Mouse (Mus musculus) midbrain, embryonic 10.5 days (tissue): ENCODE measurements at regions not wholly inside any gene's neighbourhood (a gene's known extent, or its start where the extent isn't known, plus 50 kb on each side); places are given as distances from the start of the nearest gene placed in this dataset.

Experiments used
- DNase-seq: peaks from one replicate; pipeline ENCODE4 v3.0.0-alpha.2; 2017; ENCODE audit warnings: low spot score
- H3K27ac ChIP-seq: fragments of 300-500 bp; sonication (generic); replicated peaks from 2 replicates; pipeline ENCODE4 v1.5.1; 2016; ENCODE audit warnings: mild to moderate bottlenecking
- H3K27me3 ChIP-seq: fragments of 300-500 bp; sonication (generic); 2 replicates; pipeline ENCODE4 v1.6.1; 2016; ENCODE audit warnings: low read depth, mild to moderate bottlenecking; ENCODE audit not compliant: poor library complexity, severe bottlenecking
- H3K36me3 ChIP-seq: fragments of 300-500 bp; sonication (generic); 2 replicates; pipeline ENCODE4 v1.6.1; 2016; ENCODE audit warnings: mild to moderate bottlenecking, moderate library complexity
- H3K4me1 ChIP-seq: fragments of 300-500 bp; sonication (generic); 2 replicates; pipeline ENCODE4 v1.6.1; 2016
- H3K4me3 ChIP-seq: fragments of 300-500 bp; sonication (generic); 2 replicates; pipeline ENCODE4 v1.5.1; 2016; ENCODE audit warnings: mild to moderate bottlenecking, moderate library complexity
- H3K9me3 ChIP-seq: fragments of 300-500 bp; sonication (generic); replicated peaks from 2 replicates; pipeline ENCODE4 v1.6.1; 2016; ENCODE audit warnings: mild to moderate bottlenecking
- WGBS: fragments of 180-500 bp; shearing (Covaris S2); methylation state at CpG from one replicate; pipeline ENCODE4 v1.1.7; 2016; 5-methylcytosine and 5-hydroxymethylcytosine counted together

DNA sequence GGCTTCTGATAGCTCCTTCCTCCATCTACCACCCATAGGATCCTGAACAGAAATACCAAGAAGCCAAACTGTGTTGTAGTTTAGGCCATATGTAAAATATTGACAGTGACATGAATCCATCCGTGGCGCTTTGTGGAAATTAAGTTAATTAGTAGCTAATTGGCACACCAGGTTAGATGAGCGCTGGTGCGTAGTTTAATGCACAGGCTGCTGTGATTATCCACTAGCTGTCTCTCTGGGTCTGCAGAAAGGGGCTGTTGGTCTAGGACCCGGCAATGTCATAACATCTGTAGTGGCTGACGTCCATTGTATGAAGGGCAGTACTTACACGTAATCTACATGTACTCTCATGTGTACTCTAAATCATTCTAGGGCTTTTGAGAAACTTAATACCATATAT lies 134.7 kb downstream of the Ifng start:
- 93% methylated on average over 7 of the region's 7 CpGs for WGBS
- Histone ChIP-seq H3K27ac (no peak overlapping the region), H3K36me3 (no peaks in the 10 kb centered on the region), H3K4me3 (no peak overlapping the region), H3K4me1 (no peaks in the 10 kb centered on the region), H3K9me3 (no peaks in the 10 kb centered on the region), H3K27me3 (no peaks in the 10 kb centered on the region)
- no peak for DNase-seq

DNA sequence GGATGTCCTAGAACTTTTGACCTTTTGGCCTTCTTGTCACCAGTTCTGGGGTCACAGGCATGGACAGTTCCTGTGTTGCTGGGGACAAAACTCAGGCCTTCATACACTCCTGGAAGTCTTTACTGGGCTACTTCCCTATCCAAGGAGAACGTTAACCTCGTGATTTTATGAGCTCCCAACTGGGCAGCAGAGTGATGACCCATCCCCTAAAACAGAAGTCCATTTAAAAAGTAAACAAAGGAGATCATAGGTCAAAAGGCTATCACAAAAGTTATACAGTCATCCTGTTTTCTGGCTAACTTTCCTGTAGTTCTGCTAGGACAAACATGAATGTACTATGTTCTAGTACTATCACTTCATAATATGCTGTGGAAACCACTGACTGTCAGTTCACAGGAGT lies 140.5 kb downstream of the Ifng start:
- no peaks in the 10 kb centered on the region for H3K4me1 ChIP-seq
- no peaks in the 10 kb centered on the region for H3K9me3 ChIP-seq
- H3K27ac ChIP-seq: no peak overlapping the region
- H3K36me3 ChIP-seq: no peaks in the 10 kb centered on the region
- no peak for DNase-seq
- WGBS: 86% methylated on average over 2 of the region's 2 CpGs
- H3K4me3 ChIP-seq: no peak overlapping the region
- no peaks in the 10 kb centered on the region for H3K27me3 ChIP-seq

- 93% methylated on average over 4 of the region's 4 CpGs for WGBS
- Histone ChIP-seq H3K4me1 (no peaks in the 10 kb centered on the region), H3K4me3 (no peak overlapping the region), H3K9me3 (no peaks in the 10 kb centered on the region), H3K36me3 (no peaks in the 10 kb centered on the region), H3K27ac (no peak overlapping the region), H3K27me3 (no peaks in the 10 kb centered on the region)
- no peak for DNase-seq
Observed at GRCm38 (mm10) chr10:118585821-118586220, 145.0 kb downstream of the Ifng start.

- WGBS: 87% methylated on average over 8 of the region's 8 CpGs
- no peak overlapping the region for H3K4me3 ChIP-seq
- H3K27me3 ChIP-seq: no peaks in the 10 kb centered on the region
- H3K36me3 ChIP-seq: no peaks in the 10 kb centered on the region
- H3K9me3 ChIP-seq: no peaks in the 10 kb centered on the region
- no peaks in the 10 kb centered on the region for H3K4me1 ChIP-seq
- no peak overlapping the region for H3K27ac ChIP-seq
- DNase-seq: no peak
Observed at GRCm38 (mm10) chr10:118588198-118588597, 147.4 kb downstream of the Ifng start.

DNA sequence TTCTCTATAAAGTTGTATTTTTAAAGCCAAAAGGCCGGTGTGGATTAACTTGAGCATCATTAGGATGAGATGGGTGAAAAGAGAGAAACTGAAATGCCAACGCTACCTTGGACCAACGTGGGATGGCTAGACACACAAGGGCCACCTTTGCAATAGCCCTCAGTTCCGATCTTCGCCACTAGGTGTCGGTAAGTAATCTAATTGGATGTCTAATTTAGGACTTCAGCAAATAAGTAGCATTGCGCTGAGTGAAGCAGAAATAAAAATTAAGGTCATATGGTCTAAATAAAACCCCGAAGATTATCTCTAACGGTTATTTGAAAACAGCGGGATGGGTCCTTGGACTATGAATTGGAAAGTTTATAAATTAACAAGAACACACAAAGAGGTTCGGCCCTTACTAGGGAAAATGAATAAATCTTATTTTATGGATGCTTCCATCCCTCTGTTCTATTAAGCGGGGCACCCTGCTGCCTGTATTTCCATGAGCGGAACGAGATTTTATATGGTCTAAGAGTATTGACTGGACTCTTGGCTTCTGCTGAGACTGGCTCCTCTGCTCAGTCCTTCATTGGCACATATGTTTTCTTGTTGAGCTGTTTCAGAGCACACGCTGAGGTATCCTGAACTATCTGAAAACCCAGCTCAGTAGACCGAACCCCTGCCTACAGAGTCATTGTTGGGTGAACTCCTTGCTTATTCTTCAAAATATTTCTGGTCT lies 152.0 kb downstream of the Ifng start:
- Histone ChIP-seq H3K9me3 (no peaks in the 10 kb centered on the region), H3K4me3 (no peak overlapping the region), H3K27ac (no peak overlapping the region), H3K4me1 (peaks cover 3% of the 10 kb centered on the region; the same call in 1 of the 2 replicates), H3K36me3 (no peaks in the 10 kb centered on the region), H3K27me3 (no peaks in the 10 kb centered on the region)
- 50% methylated on average over 16 of the region's 16 CpGs for WGBS
- DNase-seq: peak; percentile 62

GRCm38 (mm10) chr10:118596206-118596605 lies 155.4 kb downstream of the Ifng start:
- H3K9me3 ChIP-seq: no peaks in the 10 kb centered on the region
- no peak overlapping the region for H3K27ac ChIP-seq
- H3K36me3 ChIP-seq: no peaks in the 10 kb centered on the region
- 67% methylated on average over 8 of the region's 8 CpGs for WGBS
- DNase-seq: no peak
- no peak overlapping the region for H3K4me3 ChIP-seq
- no peaks in the 10 kb centered on the region for H3K27me3 ChIP-seq
- peaks cover 3% of the 10 kb centered on the region; the same call in 1 of the 2 replicates for H3K4me1 ChIP-seq

- no peak for DNase-seq
- Histone ChIP-seq H3K4me1 (peaks cover 3% of the 10 kb centered on the region; the same call in 1 of the 2 replicates), H3K4me3 (no peak overlapping the region), H3K9me3 (no peaks in the 10 kb centered on the region), H3K27me3 (no peaks in the 10 kb centered on the region), H3K36me3 (no peaks in the 10 kb centered on the region), H3K27ac (no peak overlapping the region)
- WGBS: 83% methylated on average over 4 of the region's 4 CpGs
Observed at GRCm38 (mm10) chr10:118598497-118598896, 157.7 kb downstream of the Ifng start.

DNA sequence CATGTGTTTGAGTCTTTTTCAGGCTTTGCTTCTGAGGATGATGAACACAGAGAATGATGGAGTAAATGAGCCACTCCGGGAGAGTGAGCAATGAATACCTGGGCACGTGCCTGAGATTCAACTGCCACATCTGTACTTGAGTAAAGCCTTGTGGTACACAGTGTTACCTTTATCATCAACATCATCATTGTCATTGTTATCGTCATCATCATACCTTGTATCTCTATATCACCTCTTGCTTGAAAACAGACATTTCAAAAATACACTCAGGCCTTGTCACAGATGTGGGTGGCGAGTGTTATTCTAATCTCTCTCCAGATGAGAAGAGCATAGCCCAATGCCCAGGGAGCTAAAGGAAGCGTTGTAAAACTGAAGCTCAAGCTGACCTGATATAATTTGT lies 158.4 kb downstream of the Ifng start:
- no peak overlapping the region for H3K27ac ChIP-seq
- H3K9me3 ChIP-seq: no peaks in the 10 kb centered on the region
- no peaks in the 10 kb centered on the region for H3K36me3 ChIP-seq
- WGBS: 94% methylated on average over 5 of the region's 5 CpGs
- no peaks in the 10 kb centered on the region for H3K27me3 ChIP-seq
- H3K4me1 ChIP-seq: peaks cover 3% of the 10 kb centered on the region; the same call in 1 of the 2 replicates
- DNase-seq: no peak
- no peak overlapping the region for H3K4me3 ChIP-seq

DNA sequence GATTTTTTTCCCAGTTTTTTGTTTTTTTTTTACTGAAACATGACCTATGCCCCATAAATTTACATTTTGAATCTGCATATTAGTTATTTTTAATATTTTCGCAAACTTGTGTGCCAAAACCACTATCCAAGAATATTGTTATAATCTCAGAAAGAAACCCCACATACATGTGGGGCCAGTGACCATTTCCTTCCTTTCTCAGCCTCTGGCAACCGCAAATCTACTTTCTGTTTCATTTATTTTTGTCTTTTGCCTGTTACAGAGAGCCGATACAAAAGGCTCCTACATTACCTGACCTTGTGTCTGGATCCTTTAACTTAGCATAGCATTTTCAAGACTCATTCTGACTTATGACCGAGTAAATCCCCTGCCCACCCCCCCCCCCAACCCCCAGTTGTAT lies 158.8 kb downstream of the Ifng start:
- H3K9me3 ChIP-seq: no peaks in the 10 kb centered on the region
- H3K4me1 ChIP-seq: peaks cover 3% of the 10 kb centered on the region; the same call in 1 of the 2 replicates
- DNase-seq: no peak
- H3K27me3 ChIP-seq: no peaks in the 10 kb centered on the region
- H3K4me3 ChIP-seq: no peak overlapping the region
- H3K27ac ChIP-seq: no peak overlapping the region
- H3K36me3 ChIP-seq: no peaks in the 10 kb centered on the region
- WGBS: 88% methylated on average over 4 of the region's 4 CpGs

DNA sequence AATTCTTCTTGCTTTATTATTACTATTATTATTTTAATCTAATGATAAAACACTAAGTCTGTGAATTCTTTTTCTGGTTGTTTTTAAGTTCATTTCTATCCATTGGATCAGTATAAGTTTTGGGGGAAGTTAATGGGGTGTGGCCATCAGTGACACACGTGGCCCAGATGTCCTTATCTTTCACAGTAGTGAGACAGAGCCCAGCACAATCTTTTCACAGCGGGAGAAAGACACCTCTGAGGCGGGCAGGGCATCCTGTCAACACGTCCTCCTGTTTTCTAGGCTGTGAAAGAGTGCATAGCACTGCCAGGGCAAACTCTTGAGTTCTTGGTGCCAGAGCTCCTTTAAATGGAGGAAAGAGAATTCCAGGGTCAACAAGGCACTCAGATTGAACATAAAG lies 162.1 kb downstream of the Ifng start:
- WGBS: 82% methylated on average over 4 of the region's 4 CpGs
- Histone ChIP-seq H3K4me1 (no peaks in the 10 kb centered on the region), H3K4me3 (no peak overlapping the region), H3K36me3 (no peaks in the 10 kb centered on the region), H3K27me3 (no peaks in the 10 kb centered on the region), H3K9me3 (0 out of 2 replicates have a peak, but pooled peaks cover 4% of the 10 kb centered on the region), H3K27ac (no peak overlapping the region)
- no peak for DNase-seq

GRCm38 (mm10) chr10:118603857-118604414 lies 163.1 kb downstream of the Ifng start:
- no peak for DNase-seq
- no peak overlapping the region for H3K27ac ChIP-seq
- H3K4me1 ChIP-seq: no peaks in the 10 kb centered on the region
- H3K4me3 ChIP-seq: no peak overlapping the region
- WGBS: 93% methylated on average over 13 of the region's 13 CpGs
- no peaks in the 10 kb centered on the region for H3K27me3 ChIP-seq
- no peaks in the 10 kb centered on the region for H3K36me3 ChIP-seq
- H3K9me3 ChIP-seq: 0 out of 2 replicates have a peak, but pooled peaks cover 4% of the 10 kb centered on the region

GRCm38 (mm10) chr10:118605156-118605821 lies 164.4 kb downstream of the Ifng start:
- H3K9me3 ChIP-seq: 0 out of 2 replicates have a peak, but pooled peaks cover 4% of the 10 kb centered on the region
- no peak overlapping the region for H3K27ac ChIP-seq
- 92% methylated on average over 10 of the region's 10 CpGs for WGBS
- H3K27me3 ChIP-seq: no peaks in the 10 kb centered on the region
- no peaks in the 10 kb centered on the region for H3K36me3 ChIP-seq
- no peak for DNase-seq
- no peak overlapping the region for H3K4me3 ChIP-seq
- no peaks in the 10 kb centered on the region for H3K4me1 ChIP-seq

DNA sequence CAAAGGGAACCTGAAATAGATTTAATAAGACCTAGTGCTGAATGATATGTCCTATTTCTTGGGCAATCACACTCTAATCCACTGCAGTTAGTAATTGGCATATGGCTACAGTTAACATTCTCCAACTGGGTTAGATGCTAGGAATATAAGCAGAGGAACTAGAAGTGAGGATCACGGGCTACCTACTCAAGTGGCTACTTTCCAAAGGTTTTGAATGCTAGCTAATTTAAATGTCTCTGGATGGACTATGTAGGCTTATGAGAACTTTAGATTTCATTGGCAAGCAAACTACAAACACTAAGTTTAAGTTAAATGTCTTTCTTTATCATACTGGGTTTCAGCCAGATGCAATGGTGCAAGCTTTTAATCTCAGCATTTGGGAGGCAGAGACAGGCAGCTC lies 166.6 kb downstream of the Ifng start:
- no peaks in the 10 kb centered on the region for H3K27me3 ChIP-seq
- DNase-seq: no peak
- WGBS: 96% methylated on average over 1 of the region's 1 CpGs

More for the DNA sequence above, 166.6 kb downstream of the Ifng start:
- Histone ChIP-seq H3K4me1 (no peaks in the 10 kb centered on the region), H3K4me3 (no peak overlapping the region), H3K9me3 (0 out of 2 replicates have a peak, but pooled peaks cover 4% of the 10 kb centered on the region), H3K36me3 (no peaks in the 10 kb centered on the region), H3K27ac (no peak overlapping the region)
